Mouse (Mus musculus): ENCODE data around the gene Zfp36l1. TPM values are rescaled to one million over a fixed set of nuclear protein-coding genes. Genes with fewer than 3 reads are reported as not detected.

Gene Zfp36l1
- polyA plus RNA-seq, 1 experiment: 4.7 TPM

DNA sequence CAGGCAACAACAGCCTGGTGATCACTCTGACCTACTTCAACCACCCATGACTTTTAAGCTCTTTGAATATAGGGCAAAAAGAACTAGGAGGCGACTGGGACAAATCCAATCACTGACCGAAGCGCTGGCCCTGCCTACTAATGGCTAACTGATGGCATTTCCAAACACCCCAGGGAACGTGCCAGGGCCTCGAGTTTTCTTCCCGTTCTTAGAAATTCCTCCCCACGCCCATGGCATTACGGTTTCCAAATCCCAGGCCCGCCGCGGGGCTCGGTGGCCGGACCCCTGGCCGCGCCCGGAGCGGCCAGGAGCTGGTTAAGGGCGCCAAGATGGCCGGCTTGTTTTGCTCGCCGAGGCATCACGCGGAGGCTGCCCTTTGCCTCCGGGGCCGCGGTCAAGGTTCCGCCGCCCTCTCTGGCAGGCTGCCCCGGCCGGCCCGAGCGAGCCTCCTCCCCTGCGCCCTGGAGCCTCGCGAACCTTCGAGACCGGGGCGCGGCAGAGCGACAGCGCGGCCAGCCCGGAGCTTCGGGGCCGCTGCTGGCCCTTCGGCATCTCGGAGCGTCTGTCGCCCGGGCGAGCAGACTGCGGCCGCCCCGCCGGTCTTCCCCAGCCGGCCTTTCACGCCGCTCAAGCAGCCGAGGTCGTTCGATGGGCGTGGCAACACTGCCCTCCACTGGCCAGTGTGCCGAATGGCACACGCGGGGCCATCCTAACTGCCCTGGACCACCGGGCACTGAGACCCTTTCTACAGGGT, 19.6 kb upstream of the Zfp36l1 start:
- TF ChIP-seq FOSL1 (IDR thresholded peaks at IDR 0.05; ENCODE audit: insufficient read depth, low read length, poor library complexity, severe bottlenecking): no peak
- no peak for TF ChIP-seq CEBPB (IDR thresholded peaks at IDR 0.05; ENCODE audit: low read depth)
- no peak for TF ChIP-seq MYOD1 (IDR thresholded peaks at IDR 0.05; ENCODE audit: control insufficient read depth, insufficient read length, low read depth)
- TF ChIP-seq MAX (IDR thresholded peaks at IDR 0.05): peak; percentile 46
- peak; percentile 98 for TF ChIP-seq CTCF (IDR thresholded peaks at IDR 0.05; ENCODE audit: control insufficient read depth, insufficient read depth, insufficient read length)
- H3K79me3 ChIP-seq (ENCODE audit: low read depth): peaks cover 1% of the 10 kb centered on the region
- H3K4me3 ChIP-seq (ENCODE audit: insufficient read depth, poor library complexity, severe bottlenecking): peak overlapping the region; percentile 30
- H3ac ChIP-seq (ENCODE audit: control insufficient read depth, insufficient read length, low read depth): peak overlapping the region; percentile 97
- H3K36me3 ChIP-seq (ENCODE audit: control insufficient read depth, insufficient read depth): no peaks in the 10 kb centered on the region
- H3K79me2 ChIP-seq (ENCODE audit: control insufficient read depth, insufficient read depth): no peaks in the 10 kb centered on the region
- H3K27me3 ChIP-seq (ENCODE audit: control insufficient read depth, insufficient read depth, insufficient read length): no peaks in the 10 kb centered on the region

DNA sequence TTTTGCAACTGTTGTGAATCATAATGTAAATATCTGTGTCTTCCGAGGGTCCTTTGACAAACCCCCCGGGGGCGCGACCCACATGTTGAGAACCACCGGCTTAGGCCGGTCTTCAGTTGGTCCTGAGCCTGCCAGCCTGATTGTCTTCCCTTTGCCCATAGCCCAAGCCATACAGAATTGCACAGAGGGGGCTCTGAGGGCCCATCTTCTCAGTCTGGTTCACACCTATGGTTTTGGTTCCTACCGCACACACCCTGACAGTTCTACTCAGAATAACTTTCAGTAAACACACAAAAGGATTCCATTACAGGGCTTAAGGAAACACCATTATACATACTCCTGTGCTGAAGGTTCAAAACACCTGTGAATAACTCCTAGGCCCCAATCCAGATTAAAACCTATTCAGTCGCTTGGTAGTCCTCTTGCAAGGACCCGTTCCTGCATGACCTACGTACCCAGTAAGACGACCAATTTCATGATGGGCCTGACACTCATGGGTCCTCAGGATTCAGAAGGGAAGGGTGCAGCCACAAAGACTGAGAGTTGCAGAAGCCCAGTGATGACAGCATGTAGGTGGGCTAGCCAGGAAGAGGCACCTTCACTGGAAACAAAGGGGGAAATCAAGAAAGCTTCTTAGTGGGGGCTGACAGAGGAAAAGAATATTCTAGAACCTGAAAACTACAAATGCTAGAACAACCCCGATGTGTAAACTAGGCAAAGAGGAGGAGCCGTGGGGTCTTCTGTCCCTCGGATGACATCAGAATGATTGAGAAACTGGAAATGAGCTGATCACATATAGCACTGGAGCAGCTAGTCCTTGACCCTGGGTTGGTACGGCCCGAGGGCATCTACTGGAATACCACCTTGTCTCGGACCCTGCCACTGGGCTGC, 18.8 kb upstream of the Zfp36l1 start:
- Histone ChIP-seq H3K4me3 (ENCODE audit: insufficient read depth, poor library complexity, severe bottlenecking) (peak overlapping the region; percentile 30), H3K79me2 (ENCODE audit: control insufficient read depth, insufficient read depth) (no peaks in the 10 kb centered on the region), H3K36me3 (ENCODE audit: control insufficient read depth, insufficient read depth) (no peaks in the 10 kb centered on the region), H3K79me3 (ENCODE audit: low read depth) (peaks cover 1% of the 10 kb centered on the region), H3ac (ENCODE audit: control insufficient read depth, insufficient read length, low read depth) (no peak overlapping the region), H3K27me3 (ENCODE audit: control insufficient read depth, insufficient read depth, insufficient read length) (no peaks in the 10 kb centered on the region)
- TF ChIP-seq USF1 (IDR thresholded peaks at IDR 0.05; ENCODE audit: low read depth) (no peak), MYOG (IDR thresholded peaks at IDR 0.05; ENCODE audit: control insufficient read depth, extremely low read depth, insufficient read length) (no peak), MAX (IDR thresholded peaks at IDR 0.05) (no peak), MYOD1 (IDR thresholded peaks at IDR 0.05; ENCODE audit: control insufficient read depth, insufficient read length, low read depth) (no peak), FOSL1 (IDR thresholded peaks at IDR 0.05; ENCODE audit: insufficient read depth, low read length, poor library complexity, severe bottlenecking) (no peak), CEBPB (IDR thresholded peaks at IDR 0.05; ENCODE audit: low read depth) (no peak), CTCF (IDR thresholded peaks at IDR 0.05; ENCODE audit: control insufficient read depth, insufficient read depth, insufficient read length) (no peak)

DNA sequence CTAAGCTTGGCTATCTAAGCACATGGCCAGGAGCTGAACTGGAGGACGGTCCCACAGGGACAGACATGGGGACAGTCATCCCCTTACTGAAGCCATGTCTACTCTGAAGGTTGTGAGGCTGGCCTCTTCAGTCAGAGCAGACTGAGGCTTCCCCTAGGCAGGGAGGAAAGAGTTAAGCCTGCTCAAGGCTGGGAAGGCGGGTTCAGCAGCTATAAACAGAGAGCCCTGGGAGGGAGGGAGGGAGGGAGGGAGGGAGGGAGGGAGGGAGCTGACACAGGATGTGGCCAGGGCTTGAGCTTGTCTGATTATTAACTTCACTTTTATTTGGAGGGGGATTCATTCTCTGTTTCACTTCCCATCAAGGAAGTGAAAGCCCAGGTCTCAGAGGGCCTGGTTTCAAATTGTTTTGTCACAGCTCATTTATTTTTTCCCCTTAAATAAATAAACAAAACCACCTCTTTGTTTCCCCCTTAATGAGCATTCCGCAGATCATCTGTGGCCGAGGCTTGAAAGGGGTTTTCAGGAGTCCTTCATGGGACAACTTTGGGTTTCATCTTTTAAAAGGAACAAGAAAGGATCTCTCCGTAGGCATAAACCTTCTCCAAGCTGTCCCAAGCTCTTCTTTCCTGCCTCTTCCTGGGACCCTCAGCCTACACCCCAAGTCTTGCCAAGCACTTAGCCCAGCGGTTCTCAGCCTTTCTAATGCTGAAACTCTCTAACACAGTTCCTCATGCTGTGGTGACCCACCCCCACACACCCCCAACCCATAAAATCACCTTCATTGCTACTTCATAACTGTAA, 17.9 kb upstream of the Zfp36l1 start:
- H3K79me3 ChIP-seq (ENCODE audit: low read depth): peaks cover 1% of the 10 kb centered on the region
- no peak overlapping the region for H3K4me3 ChIP-seq (ENCODE audit: insufficient read depth, poor library complexity, severe bottlenecking)
- H3ac ChIP-seq (ENCODE audit: control insufficient read depth, insufficient read length, low read depth): no peak overlapping the region
- H3K36me3 ChIP-seq (ENCODE audit: control insufficient read depth, insufficient read depth): no peaks in the 10 kb centered on the region
- H3K79me2 ChIP-seq (ENCODE audit: control insufficient read depth, insufficient read depth): no peaks in the 10 kb centered on the region
- no peaks in the 10 kb centered on the region for H3K27me3 ChIP-seq (ENCODE audit: control insufficient read depth, insufficient read depth, insufficient read length)
- TF ChIP-seq MYOD1 (IDR thresholded peaks at IDR 0.05; ENCODE audit: control insufficient read depth, insufficient read length, low read depth): no peak
- no peak for TF ChIP-seq MAX (IDR thresholded peaks at IDR 0.05)
- TF ChIP-seq USF1 (IDR thresholded peaks at IDR 0.05; ENCODE audit: low read depth): no peak
- no peak for TF ChIP-seq MYOG (IDR thresholded peaks at IDR 0.05; ENCODE audit: control insufficient read depth, extremely low read depth, insufficient read length)
- TF ChIP-seq CTCF (IDR thresholded peaks at IDR 0.05; ENCODE audit: control insufficient read depth, insufficient read depth, insufficient read length): no peak
- TF ChIP-seq CEBPB (IDR thresholded peaks at IDR 0.05; ENCODE audit: low read depth): no peak
- no peak for TF ChIP-seq FOSL1 (IDR thresholded peaks at IDR 0.05; ENCODE audit: insufficient read depth, low read length, poor library complexity, severe bottlenecking)

DNA sequence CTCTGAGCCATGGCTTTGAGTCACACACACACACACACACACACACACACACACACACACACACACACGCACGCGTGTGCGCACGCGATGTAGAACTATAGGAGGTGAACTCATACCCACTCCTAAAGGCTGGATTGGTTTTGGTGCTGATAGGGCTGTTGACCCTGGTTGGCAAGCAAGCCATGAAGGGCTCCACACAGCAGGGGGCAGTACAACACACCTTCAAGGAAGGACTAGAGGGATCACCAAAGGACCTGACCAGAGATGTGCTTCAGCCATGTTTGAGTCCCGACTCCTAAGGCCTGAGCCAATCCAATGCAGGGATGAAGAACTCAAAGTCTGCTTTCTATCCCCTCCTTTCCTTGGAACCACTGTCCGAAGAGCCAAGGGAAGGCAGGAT, 16.7 kb upstream of the Zfp36l1 start:
- H3K27me3 ChIP-seq (ENCODE audit: control insufficient read depth, insufficient read depth, insufficient read length): no peaks in the 10 kb centered on the region
- TF ChIP-seq MYOD1 (IDR thresholded peaks at IDR 0.05; ENCODE audit: control insufficient read depth, insufficient read length, low read depth) (no peak), FOSL1 (IDR thresholded peaks at IDR 0.05; ENCODE audit: insufficient read depth, low read length, poor library complexity, severe bottlenecking) (no peak), CEBPB (IDR thresholded peaks at IDR 0.05; ENCODE audit: low read depth) (no peak), CTCF (IDR thresholded peaks at IDR 0.05; ENCODE audit: control insufficient read depth, insufficient read depth, insufficient read length) (no peak), MAX (IDR thresholded peaks at IDR 0.05) (no peak), USF1 (IDR thresholded peaks at IDR 0.05; ENCODE audit: low read depth) (no peak), MYOG (IDR thresholded peaks at IDR 0.05; ENCODE audit: control insufficient read depth, extremely low read depth, insufficient read length) (no peak)
- no peak overlapping the region for H3ac ChIP-seq (ENCODE audit: control insufficient read depth, insufficient read length, low read depth)
- no peak overlapping the region for H3K4me3 ChIP-seq (ENCODE audit: insufficient read depth, poor library complexity, severe bottlenecking)
- peaks cover 1% of the 10 kb centered on the region for H3K79me3 ChIP-seq (ENCODE audit: low read depth)
- no peaks in the 10 kb centered on the region for H3K79me2 ChIP-seq (ENCODE audit: control insufficient read depth, insufficient read depth)
- no peaks in the 10 kb centered on the region for H3K36me3 ChIP-seq (ENCODE audit: control insufficient read depth, insufficient read depth)

DNA sequence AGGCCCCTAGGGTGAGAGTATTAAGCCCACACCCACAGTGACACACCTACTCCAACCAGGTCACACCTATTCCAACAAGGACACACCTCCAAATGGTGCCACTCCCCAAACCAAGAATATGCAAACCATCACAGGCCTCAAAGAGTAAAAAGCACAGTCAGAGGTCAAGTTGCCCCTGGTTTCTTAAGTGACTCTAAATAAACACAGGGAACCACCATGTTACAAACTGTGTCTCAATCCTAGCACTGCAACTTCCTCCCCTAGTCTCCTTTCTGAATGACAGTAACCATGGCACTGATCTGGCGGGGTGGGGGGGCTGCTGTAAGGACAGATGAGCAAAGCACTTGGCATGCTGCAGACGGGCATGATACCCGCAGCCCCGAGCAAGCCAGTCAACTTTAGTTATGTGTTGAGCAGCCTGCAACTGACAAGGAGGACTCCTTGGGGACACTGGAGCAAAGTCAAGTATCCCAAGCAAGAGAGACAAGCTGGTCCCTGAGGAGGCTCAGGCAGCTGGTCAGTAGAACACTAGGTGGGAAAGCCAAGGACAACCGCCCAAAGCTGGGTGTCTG, 14.5 kb upstream of the Zfp36l1 start:
- Histone ChIP-seq H3K79me2 (ENCODE audit: control insufficient read depth, insufficient read depth) (no peaks in the 10 kb centered on the region), H3K4me3 (ENCODE audit: insufficient read depth, poor library complexity, severe bottlenecking) (no peak overlapping the region), H3K36me3 (ENCODE audit: control insufficient read depth, insufficient read depth) (no peaks in the 10 kb centered on the region), H3K79me3 (ENCODE audit: low read depth) (peaks cover 1% of the 10 kb centered on the region), H3K27me3 (ENCODE audit: control insufficient read depth, insufficient read depth, insufficient read length) (no peaks in the 10 kb centered on the region), H3ac (ENCODE audit: control insufficient read depth, insufficient read length, low read depth) (no peak overlapping the region)
- TF ChIP-seq MAX (IDR thresholded peaks at IDR 0.05) (no peak), FOSL1 (IDR thresholded peaks at IDR 0.05; ENCODE audit: insufficient read depth, low read length, poor library complexity, severe bottlenecking) (no peak), MYOD1 (IDR thresholded peaks at IDR 0.05; ENCODE audit: control insufficient read depth, insufficient read length, low read depth) (no peak), CTCF (IDR thresholded peaks at IDR 0.05; ENCODE audit: control insufficient read depth, insufficient read depth, insufficient read length) (no peak), MYOG (IDR thresholded peaks at IDR 0.05; ENCODE audit: control insufficient read depth, extremely low read depth, insufficient read length) (no peak), USF1 (IDR thresholded peaks at IDR 0.05; ENCODE audit: low read depth) (no peak), CEBPB (IDR thresholded peaks at IDR 0.05; ENCODE audit: low read depth) (no peak)
